26 mouse cellular contexts compared by ENCODE assay signal in genomic region chr10:33872672-33873398, GRCm38 (mm10). TPM values are rescaled to one million over a fixed set of nuclear protein-coding genes. Genes with fewer than 3 reads are reported as not detected.
DNase-seq lines count a peak whose midpoint lies in the region; ATAC-seq and TF ChIP-seq lines count a peak whose summit lies in the region.
"Had no signal": no experiment of that assay in that cellular context is flagged by ENCODE, and none has a peak within 500 bp of the region (broad histone marks: within the 10 kb centered on the region; RNA-seq: fewer than 3 reads in every experiment).

No protein-coding gene starts in this region.

- no peak for ATAC-seq in kidney, embryonic 14.5 days (ENCODE audit: low FRiP score, low TSS enrichment)
- peak; percentile 86 for ATAC-seq in kidney, postnatal 0 days (replicated peaks; ENCODE audit: low FRiP score, low read depth)
- no peak for ATAC-seq in hindbrain, embryonic 16.5 days
- ATAC-seq: activated CD4-positive, CD25-positive, alpha-beta regulatory T cell, adult 4 months; forebrain, embryonic 15.5 days; hindbrain, postnatal 0 days had no signal

- DNase-seq in kidney, adult 11 months: peak; percentile 79
- peak; percentile 94 for DNase-seq in kidney, adult 9 months
- DNase-seq in kidney, postnatal 0 days (ENCODE audit: low spot score): peak; percentile 18
- peak; percentile 65 to 72 for DNase-seq in kidney, postnatal 36 days
- no peak for DNase-seq in right cerebral cortex, adult 2 months (ENCODE audit: low spot score in 2 of 2)
- DNase-seq in thymus, postnatal 10 days (ENCODE audit: low spot score in 2 of 2): no peak
- DNase-seq: adrenal gland, postnatal 10 days; adrenal gland, postnatal 36 days; cerebellum, adult 18-20 months; cerebellum, adult 9-11 months; cerebellum, postnatal 36 days; embryo, embryonic 11 days; heart, adult 11 months had no signal

- H3K4me2 ChIP-seq in kidney, embryonic 14.5 days (replicated peaks; ENCODE audit: low read depth, low read length): no peak overlapping the region
- no peak overlapping the region for H3K4me2 ChIP-seq in kidney, postnatal 0 days (ENCODE audit: low read length)
- no peak overlapping the region for H3K4me2 ChIP-seq in hindbrain, embryonic 16.5 days (ENCODE audit: low read length)
- H3K4me2 ChIP-seq: embryonic facial prominence, embryonic 13.5 days; forebrain, embryonic 12.5 days; forebrain, embryonic 15.5 days; heart, embryonic 11.5 days; hindbrain, embryonic 12.5 days had no signal

- no peaks in the 10 kb centered on the region; the same call in 1 of the 2 replicates for H3K9me3 ChIP-seq in kidney, embryonic 14.5 days (ENCODE audit: control insufficient read depth, low read length)
- H3K9me3 ChIP-seq in kidney, postnatal 0 days (replicated peaks; ENCODE audit: low read length): no peaks in the 10 kb centered on the region
- H3K9me3 ChIP-seq in hindbrain, embryonic 16.5 days (ENCODE audit: control insufficient read depth, low read length): 0 out of 2 replicates have a peak, but pooled peaks cover 2% of the 10 kb centered on the region
- H3K9me3 ChIP-seq: embryonic facial prominence, embryonic 10.5 days; embryonic facial prominence, embryonic 13.5 days; forebrain, embryonic 15.5 days; hindbrain, embryonic 12.5 days had no signal

- H3K4me3 ChIP-seq in kidney, embryonic 14.5 days (ENCODE audit: low read length): no peak overlapping the region
- H3K4me3 ChIP-seq in kidney, postnatal 0 days (replicated peaks; ENCODE audit: low read depth, low read length): no peak overlapping the region
- no peak overlapping the region for H3K4me3 ChIP-seq in hindbrain, embryonic 16.5 days (ENCODE audit: low read length)
- H3K4me3 ChIP-seq: embryonic facial prominence, embryonic 10.5 days; embryonic facial prominence, embryonic 13.5 days; erythroblast, embryonic 14.5 days; forebrain, embryonic 12.5 days; forebrain, embryonic 15.5 days; hindbrain, embryonic 12.5 days had no signal

- H3K4me1 ChIP-seq in kidney, embryonic 14.5 days (ENCODE audit: control insufficient read depth, insufficient read depth, low read length): no peaks in the 10 kb centered on the region
- no peaks in the 10 kb centered on the region for H3K4me1 ChIP-seq in kidney, postnatal 0 days (replicated peaks; ENCODE audit: insufficient read depth, low read length)
- no peaks in the 10 kb centered on the region for H3K4me1 ChIP-seq in hindbrain, embryonic 16.5 days (ENCODE audit: control insufficient read depth, insufficient read depth, low read depth, low read length)
- H3K4me1 ChIP-seq: embryonic facial prominence, embryonic 10.5 days; embryonic facial prominence, embryonic 13.5 days; forebrain, embryonic 12.5 days; forebrain, embryonic 15.5 days; hindbrain, embryonic 12.5 days had no signal

- no peak overlapping the region for H3K27ac ChIP-seq in kidney, embryonic 14.5 days (ENCODE audit: low read depth, low read length)
- H3K27ac ChIP-seq in kidney, postnatal 0 days: no peak overlapping the region
- no peak overlapping the region for H3K27ac ChIP-seq in hindbrain, embryonic 16.5 days (ENCODE audit: low read depth, low read length)
- H3K27ac ChIP-seq: embryonic facial prominence, embryonic 10.5 days; embryonic facial prominence, embryonic 13.5 days; forebrain, embryonic 12.5 days; forebrain, embryonic 15.5 days; hindbrain, embryonic 12.5 days; hindbrain, postnatal 0 days had no signal

- H3K9ac ChIP-seq in kidney, embryonic 14.5 days (ENCODE audit: low read depth, low read length): no peak overlapping the region
- no peak overlapping the region for H3K9ac ChIP-seq in kidney, postnatal 0 days (ENCODE audit: low read depth, low read length)
- no peak overlapping the region for H3K9ac ChIP-seq in hindbrain, embryonic 16.5 days (ENCODE audit: low read depth, low read length)
- H3K9ac ChIP-seq: embryonic facial prominence, embryonic 13.5 days; forebrain, embryonic 12.5 days; forebrain, embryonic 15.5 days; hindbrain, embryonic 12.5 days had no signal

- H3K27me3 ChIP-seq in kidney, embryonic 14.5 days (ENCODE audit: control insufficient read depth, insufficient read depth, low read length): no peaks in the 10 kb centered on the region
- H3K27me3 ChIP-seq in kidney, postnatal 0 days (ENCODE audit: insufficient read depth, low read length): no peaks in the 10 kb centered on the region
- H3K27me3 ChIP-seq in hindbrain, embryonic 16.5 days (replicated peaks; ENCODE audit: control insufficient read depth, insufficient read depth, low read length): no peaks in the 10 kb centered on the region
- H3K27me3 ChIP-seq: embryonic facial prominence, embryonic 13.5 days; forebrain, embryonic 12.5 days; forebrain, embryonic 15.5 days; hindbrain, embryonic 12.5 days had no signal

- no peak for TF ChIP-seq CTCF in kidney, postnatal 0 days (IDR thresholded peaks at IDR 0.05; ENCODE audit: low read depth)

- no peaks in the 10 kb centered on the region for H3K36me3 ChIP-seq in kidney, embryonic 14.5 days (ENCODE audit: control insufficient read depth, insufficient read depth, low read length)
- H3K36me3 ChIP-seq in kidney, postnatal 0 days (ENCODE audit: insufficient read depth, low read length): no peaks in the 10 kb centered on the region
- H3K36me3 ChIP-seq in hindbrain, embryonic 16.5 days (ENCODE audit: control insufficient read depth, insufficient read depth, low read length): no peaks in the 10 kb centered on the region
- H3K36me3 ChIP-seq: embryonic facial prominence, embryonic 10.5 days; embryonic facial prominence, embryonic 13.5 days; forebrain, embryonic 12.5 days; forebrain, embryonic 15.5 days; hindbrain, embryonic 12.5 days had no signal

- 51% methylated on average over 2 of the region's 2 CpGs for WGBS in kidney, embryonic 14.5 days
- WGBS in kidney, postnatal 0 days: 45% methylated on average over 2 of the region's 2 CpGs
- 90% methylated on average over 2 of the region's 2 CpGs for WGBS in hindbrain, embryonic 16.5 days

RNA-seq across cellular contexts. Expression of gene Sult3a1, which starts 15.3 kb away (rescaled TPM):
- not detected in 2 replicates for polyA plus RNA-seq in kidney, embryonic 14.5 days (2014; fragmentation: Nextera tagmentation; extraction: Ambion mirVana)
- not detected in 2 replicates for polyA plus RNA-seq in kidney, postnatal 0 days (2015; fragmentation: Nextera tagmentation; extraction: Ambion mirVana)
- not detected in 2 replicates for polyA plus RNA-seq in hindbrain, embryonic 16.5 days (2015; fragmentation: Nextera tagmentation; extraction: Ambion mirVana)
- polyA plus RNA-seq: activated CD4-positive, CD25-positive, alpha-beta regulatory T cell, adult 4 months; embryonic facial prominence, embryonic 10.5 days; embryonic facial prominence, embryonic 13.5 days; erythroblast, embryonic 14.5 days; forebrain, embryonic 12.5 days; forebrain, embryonic 15.5 days; heart, embryonic 11.5 days; heart, embryonic 14.5 days; heart, postnatal 0 days; hindbrain, embryonic 12.5 days had no signal

RNA-seq across cellular contexts. Expression of gene Rsph4a, which starts 32.1 kb away (rescaled TPM):
- 0.06 TPM in 1 of 2 replicates, not detected in the other for polyA plus RNA-seq in kidney, embryonic 14.5 days (2014; fragmentation: Nextera tagmentation; extraction: Ambion mirVana)
- 0.08 and 0.16 TPM in 2 replicates for polyA plus RNA-seq in kidney, postnatal 0 days (2015; fragmentation: Nextera tagmentation; extraction: Ambion mirVana)
- polyA plus RNA-seq in hindbrain, embryonic 16.5 days (2015; fragmentation: Nextera tagmentation; extraction: Ambion mirVana): 1.3 and 1.9 TPM in 2 replicates
- polyA plus RNA-seq: activated CD4-positive, CD25-positive, alpha-beta regulatory T cell, adult 4 months; embryonic facial prominence, embryonic 13.5 days; erythroblast, embryonic 14.5 days; heart, embryonic 11.5 days; heart, postnatal 0 days had no signal

Comparison
In these comparisons a context has a peak if more than half of its experiments do, and no peak if none do; other contexts are left out.
1. DNase-seq: peak in kidney, adult 11 months (single experiment), kidney, adult 9 months (single experiment), kidney, postnatal 0 days (single experiment) and kidney, postnatal 36 days (2 of 2); none in right cerebral cortex, adult 2 months (0 of 2) and thymus, postnatal 10 days (0 of 2).